Mouse (Mus musculus): ENCODE measurements around the gene Tmod2. TPM values are rescaled to one million over a fixed set of nuclear protein-coding genes. Genes with fewer than 3 reads are reported as not detected.
A peak's percentile ranks its signal among the peaks of the same experiment; 100 is the strongest.

Tmod2 gene
- polyA plus RNA-seq, 1 experiment from 2014 or later = 248 TPM

DNA sequence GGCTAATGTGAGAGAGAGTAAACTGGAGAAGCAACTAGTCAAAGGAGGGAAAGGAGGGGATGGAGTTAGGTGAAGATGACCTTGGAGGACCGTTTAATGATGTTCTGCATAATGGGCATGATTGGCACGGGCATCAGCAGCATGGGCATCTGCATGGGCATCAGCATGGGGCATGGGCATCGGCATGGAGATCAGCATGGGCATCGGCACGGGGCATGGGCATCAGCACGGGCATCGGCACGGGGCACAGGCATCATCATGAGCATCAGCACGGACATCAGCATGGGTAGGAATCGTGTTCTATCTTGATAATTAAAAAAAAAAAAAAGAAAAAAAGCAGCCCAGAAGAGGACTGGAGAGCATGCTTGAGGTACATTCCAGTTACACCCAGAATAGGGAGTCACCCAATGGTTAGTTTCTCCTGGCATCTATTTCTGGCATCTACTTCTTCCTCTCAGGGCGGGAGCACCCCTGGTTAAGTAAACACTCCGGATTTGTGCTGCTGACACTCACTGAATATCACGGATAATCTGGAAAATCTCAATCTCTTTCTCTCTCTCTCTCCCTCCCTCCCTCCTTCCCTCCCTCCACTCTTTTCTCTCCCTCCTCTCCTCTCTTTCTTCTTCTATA, 50.0 kb downstream of the Tmod2 start:
- peaks cover 24% of the 10 kb centered on the region for H3K4me1 ChIP-seq (replicated peaks; ENCODE audit: control insufficient read depth, insufficient read depth, low read length)
- ATAC-seq (ENCODE audit: low FRiP score) (no peak), DNase-seq (ENCODE audit: low spot score) (no peak)
- H3K36me3 ChIP-seq (replicated peaks; ENCODE audit: control insufficient read depth, insufficient read depth) = no peaks in the 10 kb centered on the region
- no peaks in the 10 kb centered on the region for H3K9me3 ChIP-seq (ENCODE audit: control insufficient read depth, low read length)
- H3K27me3 ChIP-seq (ENCODE audit: control insufficient read depth, insufficient read depth, low read length) = no peaks in the 10 kb centered on the region
- H3K27ac ChIP-seq = no peak overlapping the region
- no peak overlapping the region for H3K4me2 ChIP-seq (replicated peaks)
- H3K9ac ChIP-seq = no peak overlapping the region
- 87% methylated on average over 13 of the region's 13 CpGs for WGBS
- H3K4me3 ChIP-seq (replicated peaks; ENCODE audit: low read length) = no peak overlapping the region

DNA sequence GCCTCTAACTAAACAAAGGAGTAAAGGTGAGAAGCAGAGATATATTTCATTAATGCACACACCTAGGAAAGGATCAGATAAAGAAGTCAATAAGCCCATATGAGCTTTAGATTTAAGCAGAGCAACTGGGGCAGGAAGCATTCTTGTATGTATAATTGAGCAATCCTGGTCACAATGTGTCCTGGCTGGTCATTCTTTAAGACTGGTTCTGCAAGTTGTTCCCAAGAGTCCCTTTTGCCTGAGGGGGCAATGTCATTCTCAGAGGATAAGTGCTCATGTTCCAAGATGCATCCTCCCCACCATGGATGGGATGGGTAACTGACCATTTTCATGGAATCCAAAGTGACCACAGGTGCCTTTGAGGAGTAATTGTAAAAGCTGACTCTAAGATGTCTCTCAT, 50.8 kb downstream of the Tmod2 start:
- H3K4me2 ChIP-seq (replicated peaks) = peak overlapping the region; percentile 84; the same call in 1 of the 2 replicates
- H3K4me1 ChIP-seq (replicated peaks; ENCODE audit: control insufficient read depth, insufficient read depth, low read length) = peaks cover 24% of the 10 kb centered on the region
- H3K4me3 ChIP-seq (replicated peaks; ENCODE audit: low read length) = no peak overlapping the region

DNA sequence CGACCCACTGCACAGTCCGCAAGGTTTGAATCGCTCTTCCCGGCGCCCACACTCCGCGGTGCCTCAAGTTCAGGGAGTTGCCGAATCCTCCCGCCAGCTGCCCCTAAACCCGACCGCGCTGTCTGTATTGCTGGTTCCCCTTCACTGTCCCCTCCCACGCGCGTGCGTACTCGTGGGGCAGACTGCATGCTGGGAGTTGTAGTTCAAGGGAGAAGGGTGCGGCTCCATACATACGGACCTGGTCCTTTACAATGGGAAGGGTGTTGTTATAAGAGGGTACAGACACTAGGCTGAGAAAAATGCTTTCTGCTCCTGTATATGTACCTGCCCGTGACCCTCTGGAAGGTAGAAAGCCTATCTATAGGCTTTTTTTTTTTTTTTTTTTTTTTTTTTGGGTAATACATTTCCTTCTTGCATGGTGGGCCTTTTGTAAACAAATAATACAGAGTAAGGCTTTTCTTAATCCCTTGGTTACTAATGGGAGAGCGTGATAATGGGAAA, 51.6 kb downstream of the Tmod2 start, which contains the start of gene Tmod3:
Tmod3 (minus strand) TSS at position 146 of the 501 bp plus-strand sequence.
- H3K27ac ChIP-seq = peak within 1 kb of the TSS; percentile 77

More for the DNA sequence above, 50.8 kb downstream of the Tmod2 start:
- DNase-seq (ENCODE audit: low spot score) = no peak
- Histone ChIP-seq H3K9ac (0 out of 2 replicates have a peak overlapping the region, but pooled peaks have one; percentile 82), H3K27ac (no peak overlapping the region), H3K27me3 (ENCODE audit: control insufficient read depth, insufficient read depth, low read length) (no peaks in the 10 kb centered on the region), H3K36me3 (replicated peaks; ENCODE audit: control insufficient read depth, insufficient read depth) (no peaks in the 10 kb centered on the region), H3K9me3 (ENCODE audit: control insufficient read depth, low read length) (no peaks in the 10 kb centered on the region)
- ATAC-seq (ENCODE audit: low FRiP score) = no peak

DNA sequence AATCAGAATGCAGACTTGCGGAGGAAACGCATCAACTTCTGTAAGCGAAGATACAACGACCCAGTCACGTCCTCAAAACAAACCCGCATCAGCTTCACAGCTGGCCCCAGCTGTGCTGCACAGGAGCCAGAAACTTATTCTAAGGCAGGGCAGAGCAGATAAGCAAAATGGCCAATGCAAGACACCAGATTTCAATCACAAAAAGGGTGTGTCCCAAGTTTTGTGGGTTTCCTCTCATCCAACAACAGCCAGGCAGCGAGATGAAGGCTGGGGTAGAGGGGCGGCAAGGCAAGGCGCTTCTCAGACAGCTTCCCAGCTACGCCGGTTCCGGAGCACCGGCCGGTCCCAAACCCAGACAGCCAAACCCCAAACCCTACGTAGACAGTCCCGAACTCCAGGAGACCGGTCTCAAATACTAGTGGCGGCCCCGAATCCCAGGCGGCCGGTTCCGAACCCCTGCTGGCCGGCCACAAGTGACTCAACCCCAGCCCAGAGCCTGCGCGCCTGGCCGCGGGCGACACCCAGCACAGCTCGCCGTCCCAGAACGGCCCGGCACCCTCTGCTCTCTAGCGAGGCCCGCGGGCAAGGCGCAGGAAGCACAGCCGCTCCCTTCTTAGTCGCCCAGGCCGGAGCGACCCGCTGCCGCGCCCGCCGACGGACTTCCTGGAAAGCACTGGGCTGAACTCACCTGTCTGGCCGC, 52.2 kb downstream of the Tmod2 start:
- peaks cover 24% of the 10 kb centered on the region for H3K4me1 ChIP-seq (replicated peaks; ENCODE audit: control insufficient read depth, insufficient read depth, low read length)
- ATAC-seq (ENCODE audit: low FRiP score) (peak; percentile 86), DNase-seq (ENCODE audit: low spot score) (no peak)
- peak overlapping the region; percentile 82 for H3K9ac ChIP-seq
- H3K36me3 ChIP-seq (replicated peaks; ENCODE audit: control insufficient read depth, insufficient read depth) = no peaks in the 10 kb centered on the region
- peak overlapping the region; percentile 89 for H3K4me3 ChIP-seq (replicated peaks; ENCODE audit: low read length)
- peak overlapping the region; percentile 84 for H3K4me2 ChIP-seq (replicated peaks)
- under 1% methylated on average over 46 of the region's 47 CpGs for WGBS
- H3K9me3 ChIP-seq (ENCODE audit: control insufficient read depth, low read length) = no peaks in the 10 kb centered on the region
- no peaks in the 10 kb centered on the region for H3K27me3 ChIP-seq (ENCODE audit: control insufficient read depth, insufficient read depth, low read length)
- H3K27ac ChIP-seq = peak overlapping the region; percentile 77

More for the DNA sequence above, 51.6 kb downstream of the Tmod2 start, which contains the start of gene Tmod3:
- H3K9me3 ChIP-seq (ENCODE audit: control insufficient read depth, low read length) = no peaks in the 10 kb centered on the region
- 3% methylated on average over 21 of the region's 21 CpGs for WGBS
- H3K9ac ChIP-seq = peak within 1 kb of the TSS; percentile 82
- peak; percentile 96 for DNase-seq (ENCODE audit: low spot score)
- peak within 1 kb of the TSS; percentile 84 for H3K4me2 ChIP-seq (replicated peaks)
- H3K36me3 ChIP-seq (replicated peaks; ENCODE audit: control insufficient read depth, insufficient read depth) = no peaks in the 10 kb centered on the region
- H3K4me1 ChIP-seq (replicated peaks; ENCODE audit: control insufficient read depth, insufficient read depth, low read length) = peaks cover 24% of the 10 kb centered on the region
- peak; percentile 98 for ATAC-seq (ENCODE audit: low FRiP score)
- H3K4me3 ChIP-seq (replicated peaks; ENCODE audit: low read length) = peak within 1 kb of the TSS; percentile 89
- no peaks in the 10 kb centered on the region for H3K27me3 ChIP-seq (ENCODE audit: control insufficient read depth, insufficient read depth, low read length)

DNA sequence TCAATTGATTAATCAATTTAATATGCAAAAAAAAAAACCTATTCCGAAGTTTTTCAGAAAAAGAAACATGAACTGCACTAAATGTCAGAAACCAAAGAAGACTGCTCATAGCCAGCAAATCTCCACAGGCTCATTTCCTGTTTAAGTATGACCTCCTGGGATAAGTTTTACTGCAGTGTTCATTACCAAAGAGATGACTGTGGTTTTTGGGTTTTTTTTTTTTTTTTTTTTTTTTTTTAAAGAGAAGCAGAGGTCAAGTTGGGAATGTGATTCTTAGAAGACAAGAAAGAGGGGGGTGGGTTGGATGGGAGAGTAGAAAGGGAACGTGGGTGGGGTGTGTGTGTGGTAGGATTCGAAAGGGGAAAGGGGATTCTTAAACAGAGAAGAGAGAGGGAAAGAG, 52.8 kb downstream of the Tmod2 start:
- Histone ChIP-seq H3K9me3 (ENCODE audit: control insufficient read depth, low read length) (no peaks in the 10 kb centered on the region), H3K27ac (0 out of 2 replicates have a peak overlapping the region, but pooled peaks have one; percentile 77), H3K9ac (peak overlapping the region; percentile 82), H3K4me2 (replicated peaks) (peak overlapping the region; percentile 84), H3K36me3 (replicated peaks; ENCODE audit: control insufficient read depth, insufficient read depth) (no peaks in the 10 kb centered on the region), H3K4me1 (replicated peaks; ENCODE audit: control insufficient read depth, insufficient read depth, low read length) (peaks cover 24% of the 10 kb centered on the region), H3K27me3 (ENCODE audit: control insufficient read depth, insufficient read depth, low read length) (no peaks in the 10 kb centered on the region), H3K4me3 (replicated peaks; ENCODE audit: low read length) (peak overlapping the region; percentile 89)
- 27% methylated on average over 3 of the region's 3 CpGs for WGBS
- no peak for ATAC-seq (ENCODE audit: low FRiP score)
- DNase-seq (ENCODE audit: low spot score) = no peak

DNA sequence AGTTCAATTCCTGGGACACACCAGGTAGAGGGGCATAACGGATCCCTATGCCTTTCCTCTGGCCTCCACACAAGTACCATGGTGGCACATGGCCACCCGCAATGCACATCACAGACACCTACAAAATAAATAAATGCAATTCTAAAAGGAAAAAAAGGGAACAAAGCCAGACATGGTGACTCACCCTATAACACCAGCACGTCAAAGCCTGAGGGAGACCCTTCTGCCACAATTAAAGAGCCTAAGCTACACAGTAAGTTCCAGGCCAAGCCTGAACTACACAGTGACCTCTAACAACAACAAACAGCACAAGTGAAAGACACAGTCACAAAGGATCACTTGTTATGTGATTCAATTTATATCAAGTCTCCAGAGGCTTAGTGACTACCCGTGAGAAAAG, 57.4 kb downstream of the Tmod2 start:
- 67% methylated on average over 4 of the region's 4 CpGs for WGBS
- no peak for ATAC-seq (ENCODE audit: low FRiP score)
- DNase-seq (ENCODE audit: low spot score) = no peak
- Histone ChIP-seq H3K27me3 (ENCODE audit: control insufficient read depth, insufficient read depth, low read length) (no peaks in the 10 kb centered on the region), H3K9me3 (ENCODE audit: control insufficient read depth, low read length) (peaks cover 8% of the 10 kb centered on the region; the same call in 1 of the 2 replicates), H3K9ac (no peak overlapping the region), H3K36me3 (replicated peaks; ENCODE audit: control insufficient read depth, insufficient read depth) (no peaks in the 10 kb centered on the region), H3K4me2 (replicated peaks) (no peak overlapping the region), H3K27ac (no peak overlapping the region), H3K4me3 (replicated peaks; ENCODE audit: low read length) (no peak overlapping the region), H3K4me1 (replicated peaks; ENCODE audit: control insufficient read depth, insufficient read depth, low read length) (peaks cover 15% of the 10 kb centered on the region)

DNA sequence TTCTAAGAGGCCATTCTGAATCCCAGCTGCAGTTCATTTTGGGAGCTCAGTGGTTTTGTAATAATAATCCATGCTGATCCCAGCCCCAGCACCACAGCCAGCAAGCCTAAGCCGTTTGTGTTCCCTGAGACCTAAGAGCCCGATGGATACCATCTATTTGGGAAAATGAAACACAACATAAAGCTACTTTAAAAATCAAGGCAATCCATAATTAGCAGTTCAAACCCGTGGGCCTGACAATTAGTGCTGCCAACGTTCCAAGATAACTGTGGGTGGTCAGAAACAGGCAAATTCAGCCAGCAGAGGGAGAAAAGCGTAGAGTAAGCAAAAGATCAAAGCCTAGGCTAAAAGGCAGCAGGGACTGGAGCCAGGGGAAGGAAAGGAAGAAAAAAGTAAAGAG, 59.8 kb downstream of the Tmod2 start:
- Histone ChIP-seq H3K4me2 (replicated peaks) (no peak overlapping the region), H3K4me3 (replicated peaks; ENCODE audit: low read length) (no peak overlapping the region), H3K9me3 (ENCODE audit: control insufficient read depth, low read length) (peaks cover 8% of the 10 kb centered on the region; the same call in 1 of the 2 replicates), H3K4me1 (replicated peaks; ENCODE audit: control insufficient read depth, insufficient read depth, low read length) (no peaks in the 10 kb centered on the region), H3K27me3 (ENCODE audit: control insufficient read depth, insufficient read depth, low read length) (no peaks in the 10 kb centered on the region), H3K27ac (no peak overlapping the region), H3K36me3 (replicated peaks; ENCODE audit: control insufficient read depth, insufficient read depth) (no peaks in the 10 kb centered on the region), H3K9ac (no peak overlapping the region)
- ATAC-seq (ENCODE audit: low FRiP score) (no peak), DNase-seq (ENCODE audit: low spot score) (no peak)
- WGBS = 54% methylated on average over 5 of the region's 5 CpGs

DNA sequence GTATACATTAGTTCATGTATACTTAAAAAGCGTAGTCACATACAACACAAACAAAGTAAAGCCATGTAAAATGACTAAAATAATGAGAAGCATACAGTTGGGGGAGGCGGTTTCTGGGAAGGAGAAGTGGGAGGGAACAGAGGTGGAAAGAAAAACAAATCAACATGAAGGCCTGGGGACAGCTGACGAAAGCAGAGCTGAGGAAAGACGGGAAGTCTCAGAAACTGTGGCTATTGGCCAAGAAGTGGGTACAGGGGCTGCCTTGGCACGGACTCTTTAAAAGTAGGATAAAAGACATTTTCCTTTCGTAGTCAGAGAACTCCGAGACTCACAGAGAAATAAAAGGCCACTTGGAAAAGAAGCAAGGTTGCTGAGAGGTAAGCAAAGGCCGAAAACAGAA, 62.1 kb downstream of the Tmod2 start:
- WGBS = 70% methylated on average over 8 of the region's 8 CpGs
- ATAC-seq (ENCODE audit: low FRiP score) = no peak
- peaks cover 8% of the 10 kb centered on the region; the same call in 1 of the 2 replicates for H3K9me3 ChIP-seq (ENCODE audit: control insufficient read depth, low read length)

DNA sequence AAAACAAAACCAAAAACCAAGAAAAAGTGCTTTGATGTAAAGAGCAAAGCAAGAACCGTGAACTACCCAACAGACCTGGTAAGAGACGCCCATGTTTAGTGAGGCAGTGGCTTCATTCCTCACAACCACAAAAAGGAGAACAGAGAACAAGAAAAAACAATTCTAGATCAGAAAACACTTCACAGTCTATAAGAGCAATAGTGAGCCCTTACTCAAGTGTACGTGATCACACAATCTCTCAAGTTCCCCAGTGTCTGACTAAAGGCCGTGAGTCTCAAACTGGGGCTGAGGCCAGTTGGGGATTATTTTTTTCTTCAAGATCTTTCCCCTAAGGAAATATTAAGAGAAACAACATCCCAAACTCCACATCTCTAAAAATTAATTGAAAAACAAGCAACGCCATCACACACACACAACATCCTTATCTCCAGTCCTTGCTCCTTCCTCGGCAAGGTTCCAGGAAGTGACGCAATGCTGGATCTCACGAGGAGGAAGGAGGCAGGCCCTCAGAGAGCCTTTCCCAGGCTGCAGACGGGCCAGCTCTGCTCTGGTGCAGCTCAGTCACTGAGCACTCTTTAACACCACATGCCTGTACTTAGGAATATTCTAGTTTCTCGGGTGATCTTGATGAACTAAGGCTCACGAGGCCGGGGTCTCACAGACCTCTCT, 64.1 kb downstream of the Tmod2 start:
- H3K4me3 ChIP-seq (replicated peaks; ENCODE audit: low read length) = no peak overlapping the region
- H3K27me3 ChIP-seq (ENCODE audit: control insufficient read depth, insufficient read depth, low read length) = no peaks in the 10 kb centered on the region
- ATAC-seq (ENCODE audit: low FRiP score) = no peak
- no peak overlapping the region for H3K27ac ChIP-seq
- DNase-seq (ENCODE audit: low spot score) = no peak
- H3K36me3 ChIP-seq (replicated peaks; ENCODE audit: control insufficient read depth, insufficient read depth) = no peaks in the 10 kb centered on the region
- no peak overlapping the region for H3K4me2 ChIP-seq (replicated peaks)
- 85% methylated on average over 12 of the region's 12 CpGs for WGBS
- peaks cover 1% of the 10 kb centered on the region; the same call in 1 of the 2 replicates for H3K4me1 ChIP-seq (replicated peaks; ENCODE audit: control insufficient read depth, insufficient read depth, low read length)
- no peak overlapping the region for H3K9ac ChIP-seq
- peaks cover 8% of the 10 kb centered on the region; the same call in 1 of the 2 replicates for H3K9me3 ChIP-seq (ENCODE audit: control insufficient read depth, low read length)

More for the DNA sequence above, 62.1 kb downstream of the Tmod2 start:
- Histone ChIP-seq H3K4me2 (replicated peaks) (no peak overlapping the region), H3K27ac (no peak overlapping the region), H3K36me3 (replicated peaks; ENCODE audit: control insufficient read depth, insufficient read depth) (no peaks in the 10 kb centered on the region), H3K27me3 (ENCODE audit: control insufficient read depth, insufficient read depth, low read length) (no peaks in the 10 kb centered on the region), H3K4me3 (replicated peaks; ENCODE audit: low read length) (no peak overlapping the region), H3K4me1 (replicated peaks; ENCODE audit: control insufficient read depth, insufficient read depth, low read length) (no peaks in the 10 kb centered on the region), H3K9ac (no peak overlapping the region)
- DNase-seq (ENCODE audit: low spot score) = no peak

All from hindbrain, embryonic 14.5 days (tissue).